Comparison of ENCODE assay signal across 8 mouse cellular contexts in the genomic region with DNA sequence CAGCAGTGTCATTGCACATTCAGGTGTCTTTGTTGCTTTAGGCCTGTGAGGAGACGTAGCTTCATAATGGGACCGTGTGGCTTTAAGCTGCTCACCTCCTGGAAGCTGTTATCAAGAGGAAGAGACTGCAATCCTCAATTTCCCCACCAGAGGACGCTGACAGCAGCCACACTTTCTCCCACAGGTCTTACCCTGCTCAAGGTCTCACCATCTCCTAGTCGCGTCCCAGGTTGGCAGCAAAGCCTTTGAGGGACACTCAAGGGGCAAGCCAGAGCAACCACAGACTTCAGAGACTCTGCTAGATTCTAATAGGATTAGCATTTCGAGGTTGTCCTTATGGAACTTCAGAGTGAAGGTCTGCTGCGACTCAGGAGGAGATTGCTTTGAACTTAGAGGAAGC.
A peak's percentile ranks its signal among the peaks of the same experiment; 100 is the strongest.
DNase-seq lines count a peak whose midpoint lies in the region; ATAC-seq and TF ChIP-seq lines count a peak whose summit lies in the region.

No protein-coding gene starts in this region.

- TF ChIP-seq CTCF in lung, postnatal 0 days (IDR thresholded peaks at IDR 0.05), result peak; percentile 62

- H3K4me3 ChIP-seq in kidney, embryonic 16.5 days (ENCODE audit: low read length), result no peak overlapping the region
- no peak overlapping the region for H3K4me3 ChIP-seq in lung, postnatal 0 days (ENCODE audit: low read depth, low read length)

- H3K4me1 ChIP-seq in kidney, embryonic 16.5 days (ENCODE audit: insufficient read depth, low read length), result peaks cover 12% of the 10 kb centered on the region
- no peaks in the 10 kb centered on the region for H3K4me1 ChIP-seq in lung, postnatal 0 days (ENCODE audit: insufficient read depth, low read depth, low read length)

- no peak overlapping the region for H3K9ac ChIP-seq in kidney, embryonic 16.5 days (replicated peaks; ENCODE audit: low read length)
- H3K9ac ChIP-seq in lung, postnatal 0 days (replicated peaks; ENCODE audit: low read depth), result no peak overlapping the region

- no peak for ATAC-seq in kidney, embryonic 16.5 days (ENCODE audit: low FRiP score, low TSS enrichment)
- ATAC-seq in lung, postnatal 0 days, result no peak

- H3K4me2 ChIP-seq in kidney, embryonic 16.5 days (replicated peaks; ENCODE audit: low read depth, low read length), result no peak overlapping the region
- H3K4me2 ChIP-seq in lung, postnatal 0 days (replicated peaks; ENCODE audit: low read depth, low read length), result no peak overlapping the region

- no peak for TF ChIP-seq EP300 in lung, postnatal 0 days (IDR thresholded peaks at IDR 0.05)

- H3K9me3 ChIP-seq in kidney, embryonic 16.5 days (ENCODE audit: low read length), result no peaks in the 10 kb centered on the region
- no peaks in the 10 kb centered on the region for H3K9me3 ChIP-seq in lung, postnatal 0 days (ENCODE audit: low read length)

- peak; percentile 50 to 75 for DNase-seq in adrenal gland, adult (ENCODE audit: inconsistent age in 2 of 2, low spot score in 1 of 2)
- no peak for DNase-seq in adrenal gland, adult 18-20 months (ENCODE audit: low spot score in 2 of 2)
- peak; percentile 17 to 21 for DNase-seq in kidney, postnatal 4 days
- DNase-seq in brain, adult 2 months (ENCODE audit: low read depth, low spot score), result peak; percentile 59
- DNase-seq in lung, postnatal 0 days (ENCODE audit: low spot score), result no peak
- DNase-seq in thymus, adult 18-20 months, result no peak
- DNase-seq in ovary, postnatal 36 days (ENCODE audit: low spot score), result no peak

- H3K36me3 ChIP-seq in kidney, embryonic 16.5 days (ENCODE audit: insufficient read depth, low read length), result no peaks in the 10 kb centered on the region
- no peaks in the 10 kb centered on the region for H3K36me3 ChIP-seq in lung, postnatal 0 days (ENCODE audit: insufficient read depth, low read length)

- WGBS in kidney, embryonic 16.5 days, result 43% methylated on average over 7 of the region's 7 CpGs
- WGBS in lung, postnatal 0 days, result 28% methylated on average over 7 of the region's 7 CpGs

- H3K27me3 ChIP-seq in kidney, embryonic 16.5 days (ENCODE audit: insufficient read depth, low read length), result no peaks in the 10 kb centered on the region
- H3K27me3 ChIP-seq in lung, postnatal 0 days (replicated peaks; ENCODE audit: insufficient read depth, low read length), result no peaks in the 10 kb centered on the region

- H3K27ac ChIP-seq in kidney, embryonic 16.5 days (ENCODE audit: low read length), result no peak overlapping the region
- H3K27ac ChIP-seq in lung, postnatal 0 days (ENCODE audit: low read length), result no peak overlapping the region

Comparison
In these comparisons a context has a peak if more than half of its experiments do, and no peak if none do; other contexts are left out.
1. DNase-seq: peak in adrenal gland, adult (2 of 2), kidney, postnatal 4 days (2 of 2) and brain, adult 2 months (single experiment); none in adrenal gland, adult 18-20 months (0 of 2), lung, postnatal 0 days (single experiment), thymus, adult 18-20 months (0 of 2) and ovary, postnatal 36 days (single experiment).